Mouse (Mus musculus): ENCODE measurements at regions not wholly inside any gene's neighbourhood (a gene's known extent, or its start where the extent isn't known, plus 50 kb on each side); places are given as distances from the start of the nearest gene placed in this dataset.

- H3K36me3 ChIP-seq (replicated peaks; ENCODE audit: control insufficient read depth, insufficient read depth) = no peaks in the 10 kb centered on the region
- peak overlapping the region; percentile 26 for H3K9ac ChIP-seq
- H3K27me3 ChIP-seq (ENCODE audit: control insufficient read depth, insufficient read depth, low read length) = no peaks in the 10 kb centered on the region
- H3K4me1 ChIP-seq (replicated peaks; ENCODE audit: control insufficient read depth, insufficient read depth, low read length) = peaks cover 15% of the 10 kb centered on the region
- 0 out of 2 replicates have a peak, but pooled peaks have one; percentile 28 for ATAC-seq (ENCODE audit: low FRiP score)
- peak overlapping the region; percentile 43 for H3K4me2 ChIP-seq (replicated peaks)
- H3K27ac ChIP-seq = peak overlapping the region; percentile 84
- H3K4me3 ChIP-seq (replicated peaks; ENCODE audit: low read length) = 0 out of 2 replicates have a peak overlapping the region, but pooled peaks have one; percentile 0
- H3K9me3 ChIP-seq (ENCODE audit: control insufficient read depth, low read length) = no peaks in the 10 kb centered on the region
- 17% methylated on average over 8 of the region's 8 CpGs for WGBS
- peak; percentile 58 for DNase-seq (ENCODE audit: low spot score)
Measured at GRCm38 (mm10) chr6:12259629-12260028, 352.0 kb downstream of the Phf14 start.

DNA sequence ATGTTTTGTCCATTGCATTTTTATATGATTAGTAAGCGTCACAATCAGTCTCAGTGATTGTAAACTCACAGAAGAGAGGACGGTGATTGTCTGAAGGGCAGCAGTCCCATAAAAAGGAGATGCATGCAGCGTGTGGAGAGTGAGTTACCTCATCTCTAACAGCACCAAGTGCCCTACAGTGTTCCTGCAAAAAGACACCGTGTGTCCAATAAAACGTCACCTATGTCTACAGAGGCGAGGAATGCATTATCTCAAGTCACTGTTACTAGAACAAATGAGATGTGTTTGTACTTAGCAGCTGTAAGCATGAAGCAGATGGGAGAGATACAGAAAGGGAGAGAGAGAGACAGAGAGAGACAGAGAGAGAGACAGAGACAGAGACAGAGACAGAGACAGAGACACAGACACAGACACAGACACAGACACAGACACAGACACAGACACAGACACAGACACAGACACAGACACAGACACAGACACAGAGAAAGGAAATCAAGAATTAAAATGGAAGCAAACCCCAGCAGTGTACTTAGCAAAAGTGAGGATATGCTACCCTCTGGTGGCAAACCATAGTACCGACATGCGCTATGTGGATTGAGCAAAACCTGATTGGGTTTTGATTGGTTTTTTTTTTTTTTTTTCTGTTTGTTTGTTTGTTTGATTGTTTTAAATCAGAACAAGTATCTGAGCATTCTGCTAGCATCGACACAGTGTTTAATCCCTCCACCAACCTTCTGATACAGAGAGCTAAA is 352.9 kb downstream of the Phf14 start:
- DNase-seq (ENCODE audit: low spot score) (peak; percentile 81), ATAC-seq (ENCODE audit: low FRiP score) (peak; percentile 91)
- H3K9ac ChIP-seq = peak overlapping the region; percentile 43
- H3K27ac ChIP-seq = peak overlapping the region; percentile 84
- peaks cover 15% of the 10 kb centered on the region for H3K4me1 ChIP-seq (replicated peaks; ENCODE audit: control insufficient read depth, insufficient read depth, low read length)
- no peaks in the 10 kb centered on the region for H3K27me3 ChIP-seq (ENCODE audit: control insufficient read depth, insufficient read depth, low read length)
- no peaks in the 10 kb centered on the region for H3K36me3 ChIP-seq (replicated peaks; ENCODE audit: control insufficient read depth, insufficient read depth)
- H3K4me2 ChIP-seq (replicated peaks) = peak overlapping the region; percentile 43
- no peak overlapping the region for H3K4me3 ChIP-seq (replicated peaks; ENCODE audit: low read length)
- no peaks in the 10 kb centered on the region for H3K9me3 ChIP-seq (ENCODE audit: control insufficient read depth, low read length)
- WGBS = 17% methylated on average over 9 of the region's 9 CpGs
